Mouse (Mus musculus) gastrocnemius, postnatal 10 days (tissue): ENCODE results near the gene Capn7. TPM values are rescaled to one million over a fixed set of nuclear protein-coding genes. Genes with fewer than 3 reads are reported as not detected.

Experiments used
- DNase-seq: peaks from one replicate; pipeline ENCODE4 v3.0.0; 2021; ENCODE audit warnings: mixed read lengths
- long read RNA-seq, 2 experiments: library from polyadenylated mRNA; stranded (forward); transcript quantifications; one replicate each; pipeline ENCODE4 v2.0.0; 2021
- total RNA-seq, 2 experiments: library from RNA; stranded (reverse); gene quantifications; 2 replicates each; pipeline ENCODE4 v1.2.3; 2021

The Capn7 gene
- total RNA-seq, result 10 to 100 TPM; 28.0 to 31.1 TPM
- long read RNA-seq, experiment 1, full-length matches to known transcripts, result 41 of 57 reads
- long read RNA-seq, experiment 1, partial matches to known transcripts, result 4 of 57 reads
- long read RNA-seq, experiment 1, other reads (novel, unspliced or antisense), result 12 of 57 reads
- long read RNA-seq, experiment 2, full-length matches to known transcripts, result 41 of 51 reads
- long read RNA-seq, experiment 2, partial matches to known transcripts, result 2 of 51 reads
- long read RNA-seq, experiment 2, other reads (novel, unspliced or antisense), result 8 of 51 reads

GRCm38 (mm10) chr14:31336369-31337155, at the start of gene Capn7:
Gene Capn7 (plus strand): TSS chr14:31336638.
- peak; percentile 100 for DNase-seq

GRCm38 (mm10) chr14:31313192-31313591, 23.2 kb upstream of the Capn7 start:
- DNase-seq, result no peak

GRCm38 (mm10) chr14:31316613-31317012, 19.8 kb upstream of the Capn7 start:
- no peak for DNase-seq

GRCm38 (mm10) chr14:31317754-31318153, 18.7 kb upstream of the Capn7 start:
- no peak for DNase-seq

- no peak for DNase-seq
Measured at GRCm38 (mm10) chr14:31319546-31319945, 16.9 kb upstream of the Capn7 start.

- no peak for DNase-seq
Measured at GRCm38 (mm10) chr14:31321181-31321580, 15.3 kb upstream of the Capn7 start.

GRCm38 (mm10) chr14:31322191-31322590, 14.2 kb upstream of the Capn7 start:
- DNase-seq, result no peak

GRCm38 (mm10) chr14:31323189-31323588, 13.2 kb upstream of the Capn7 start:
- no peak for DNase-seq

- DNase-seq, result peak; percentile 31
Measured at GRCm38 (mm10) chr14:31323849-31324792, 12.3 kb upstream of the Capn7 start, which contains the start of gene Dnah1. Gene Dnah1 (minus strand): TSS chr14:31323896.

- DNase-seq, result no peak
Measured at GRCm38 (mm10) chr14:31324851-31325250, 11.6 kb upstream of the Capn7 start.

GRCm38 (mm10) chr14:31325551-31325950, 10.9 kb upstream of the Capn7 start:
- DNase-seq, result no peak

- DNase-seq, result no peak
Measured at GRCm38 (mm10) chr14:31326770-31327169, 9.7 kb upstream of the Capn7 start.

- DNase-seq, result no peak
Measured at GRCm38 (mm10) chr14:31327196-31327595, 9.2 kb upstream of the Capn7 start.

- no peak for DNase-seq
Measured at GRCm38 (mm10) chr14:31327681-31328080, 8.8 kb upstream of the Capn7 start.

GRCm38 (mm10) chr14:31329741-31330140, 6.7 kb upstream of the Capn7 start:
- DNase-seq, result no peak

- no peak for DNase-seq
Measured at GRCm38 (mm10) chr14:31330957-31331356, 5.5 kb upstream of the Capn7 start.

- DNase-seq, result no peak
Measured at GRCm38 (mm10) chr14:31335765-31336164, 673 bp upstream of the Capn7 start.

GRCm38 (mm10) chr14:31337406-31337805, 968 bp downstream of the Capn7 start:
- no peak for DNase-seq

- DNase-seq, result no peak
Measured at GRCm38 (mm10) chr14:31337947-31338346, 1.5 kb downstream of the Capn7 start.

GRCm38 (mm10) chr14:31343241-31343640, 6.8 kb downstream of the Capn7 start:
- no peak for DNase-seq

GRCm38 (mm10) chr14:31345367-31345766, 8.9 kb downstream of the Capn7 start:
- DNase-seq, result no peak

GRCm38 (mm10) chr14:31362236-31362635, 25.8 kb downstream of the Capn7 start:
- DNase-seq, result no peak
